Mouse (Mus musculus): ENCODE data around the gene Ldb2. TPM values are rescaled to one million over a fixed set of nuclear protein-coding genes. Genes with fewer than 3 reads are reported as not detected.

The Ldb2 gene
- polyA plus RNA-seq, 1 experiment from 2014 or later = 91.7 TPM

GRCm38 (mm10) chr5:44553155-44553554, 246.3 kb downstream of the Ldb2 start:
- ATAC-seq = no peak; the same call in 1 of the 2 replicates
- DNase-seq (ENCODE audit: low spot score) = peak; percentile 30

DNA sequence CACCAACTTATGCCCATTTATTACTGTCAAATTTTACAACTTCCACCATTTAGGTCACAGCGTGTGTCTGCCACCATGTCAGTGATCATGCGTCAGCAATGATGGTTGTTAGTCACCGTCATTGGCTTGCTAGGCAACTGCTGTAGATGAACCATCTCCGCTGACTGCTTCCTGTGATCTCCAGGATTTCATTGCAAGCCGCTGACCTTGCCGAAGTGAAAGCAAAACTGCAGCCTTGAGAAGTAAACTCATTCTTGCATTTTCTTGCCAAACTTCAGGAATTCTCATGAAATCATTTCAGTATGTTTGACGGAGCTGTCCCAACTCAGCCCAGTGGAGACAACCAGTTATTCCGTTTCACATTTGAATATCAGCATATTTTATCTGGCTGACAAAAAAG, 247.4 kb downstream of the Ldb2 start:
- Histone ChIP-seq H3K9me3 (ENCODE audit: low read length) (no peaks in the 10 kb centered on the region), H3K9ac (replicated peaks; ENCODE audit: low read depth) (no peak overlapping the region), H3K4me3 (ENCODE audit: low read depth, low read length) (no peak overlapping the region), H3K27me3 (replicated peaks; ENCODE audit: insufficient read depth, low read length) (no peaks in the 10 kb centered on the region), H3K27ac (ENCODE audit: low read length) (0 out of 2 replicates have a peak overlapping the region, but pooled peaks have one; percentile 14), H3K4me2 (replicated peaks; ENCODE audit: low read depth, low read length) (0 out of 2 replicates have a peak overlapping the region, but pooled peaks have one; percentile 19), H3K36me3 (ENCODE audit: insufficient read depth, low read length) (no peaks in the 10 kb centered on the region), H3K4me1 (ENCODE audit: insufficient read depth, low read depth, low read length) (no peaks in the 10 kb centered on the region; the same call in 1 of the 2 replicates)
- no peak for TF ChIP-seq CTCF (IDR thresholded peaks at IDR 0.05)
- no peak for TF ChIP-seq EP300 (IDR thresholded peaks at IDR 0.05)
- ATAC-seq (no peak), DNase-seq (ENCODE audit: low spot score) (peak; percentile 54)
- 77% methylated on average over 8 of the region's 8 CpGs for WGBS

More at GRCm38 (mm10) chr5:44553155-44553554, 246.3 kb downstream of the Ldb2 start:
- no peak overlapping the region for H3K4me3 ChIP-seq (ENCODE audit: low read depth, low read length)
- no peaks in the 10 kb centered on the region for H3K9me3 ChIP-seq (ENCODE audit: low read length)
- H3K36me3 ChIP-seq (ENCODE audit: insufficient read depth, low read length) = no peaks in the 10 kb centered on the region
- no peak overlapping the region for H3K27ac ChIP-seq (ENCODE audit: low read length)
- no peaks in the 10 kb centered on the region for H3K27me3 ChIP-seq (replicated peaks; ENCODE audit: insufficient read depth, low read length)
- H3K9ac ChIP-seq (replicated peaks; ENCODE audit: low read depth) = no peak overlapping the region
- no peak overlapping the region for H3K4me2 ChIP-seq (replicated peaks; ENCODE audit: low read depth, low read length)
- TF ChIP-seq CTCF (IDR thresholded peaks at IDR 0.05) = no peak
- TF ChIP-seq EP300 (IDR thresholded peaks at IDR 0.05) = no peak
- H3K4me1 ChIP-seq (ENCODE audit: insufficient read depth, low read depth, low read length) = no peaks in the 10 kb centered on the region; the same call in 1 of the 2 replicates

DNA sequence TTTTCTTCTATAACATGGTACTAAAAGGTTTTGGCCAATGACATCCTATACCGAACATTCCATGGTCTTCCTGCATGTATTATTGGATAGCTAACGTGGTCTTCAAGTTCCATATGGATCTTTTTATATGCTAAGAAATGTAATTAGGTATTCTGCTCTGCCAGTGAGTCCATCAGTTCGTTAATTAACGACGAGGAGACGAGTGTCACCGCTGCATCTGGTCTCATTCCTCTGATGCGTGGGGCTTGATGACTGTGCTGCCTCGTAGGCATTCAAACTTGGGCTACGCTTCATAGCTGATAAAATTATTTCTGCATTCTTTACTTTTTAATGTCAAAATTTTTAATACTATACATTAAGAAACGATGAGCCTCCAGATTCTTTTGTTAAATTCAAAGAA, 251.0 kb downstream of the Ldb2 start:
- Histone ChIP-seq H3K36me3 (ENCODE audit: insufficient read depth, low read length) (no peaks in the 10 kb centered on the region), H3K4me1 (ENCODE audit: insufficient read depth, low read depth, low read length) (no peaks in the 10 kb centered on the region; the same call in 1 of the 2 replicates), H3K27ac (ENCODE audit: low read length) (no peak overlapping the region), H3K9me3 (ENCODE audit: low read length) (no peaks in the 10 kb centered on the region), H3K4me2 (replicated peaks; ENCODE audit: low read depth, low read length) (no peak overlapping the region), H3K4me3 (ENCODE audit: low read depth, low read length) (no peak overlapping the region), H3K27me3 (replicated peaks; ENCODE audit: insufficient read depth, low read length) (no peaks in the 10 kb centered on the region), H3K9ac (replicated peaks; ENCODE audit: low read depth) (no peak overlapping the region)
- 87% methylated on average over 11 of the region's 11 CpGs for WGBS
- ATAC-seq (no peak), DNase-seq (ENCODE audit: low spot score) (no peak)
- TF ChIP-seq EP300 (IDR thresholded peaks at IDR 0.05) = no peak
- TF ChIP-seq CTCF (IDR thresholded peaks at IDR 0.05) = no peak

GRCm38 (mm10) chr5:44543472-44544132, 255.9 kb downstream of the Ldb2 start:
- H3K9me3 ChIP-seq (ENCODE audit: low read length) = no peaks in the 10 kb centered on the region
- TF ChIP-seq CTCF (IDR thresholded peaks at IDR 0.05) (no peak), EP300 (IDR thresholded peaks at IDR 0.05) (no peak)
- H3K36me3 ChIP-seq (ENCODE audit: insufficient read depth, low read length) = no peaks in the 10 kb centered on the region
- no peaks in the 10 kb centered on the region for H3K4me1 ChIP-seq (ENCODE audit: insufficient read depth, low read depth, low read length)
- H3K27me3 ChIP-seq (replicated peaks; ENCODE audit: insufficient read depth, low read length) = no peaks in the 10 kb centered on the region
- H3K9ac ChIP-seq (replicated peaks; ENCODE audit: low read depth) = no peak overlapping the region
- WGBS = 95% methylated on average over 2 of the region's 2 CpGs
- ATAC-seq (no peak), DNase-seq (ENCODE audit: low spot score) (no peak)
- H3K4me3 ChIP-seq (ENCODE audit: low read depth, low read length) = no peak overlapping the region
- no peak overlapping the region for H3K4me2 ChIP-seq (replicated peaks; ENCODE audit: low read depth, low read length)
- H3K27ac ChIP-seq (ENCODE audit: low read length) = no peak overlapping the region

GRCm38 (mm10) chr5:44541748-44542147, 257.7 kb downstream of the Ldb2 start:
- no peaks in the 10 kb centered on the region for H3K9me3 ChIP-seq (ENCODE audit: low read length)
- no peak overlapping the region for H3K4me3 ChIP-seq (ENCODE audit: low read depth, low read length)
- ATAC-seq (no peak), DNase-seq (ENCODE audit: low spot score) (no peak)
- no peaks in the 10 kb centered on the region for H3K36me3 ChIP-seq (ENCODE audit: insufficient read depth, low read length)
- no peak overlapping the region for H3K9ac ChIP-seq (replicated peaks; ENCODE audit: low read depth)
- TF ChIP-seq EP300 (IDR thresholded peaks at IDR 0.05) (no peak), CTCF (IDR thresholded peaks at IDR 0.05) (no peak)
- no peaks in the 10 kb centered on the region for H3K4me1 ChIP-seq (ENCODE audit: insufficient read depth, low read depth, low read length)
- no peak overlapping the region for H3K4me2 ChIP-seq (replicated peaks; ENCODE audit: low read depth, low read length)
- no peaks in the 10 kb centered on the region for H3K27me3 ChIP-seq (replicated peaks; ENCODE audit: insufficient read depth, low read length)
- WGBS = 81% methylated on average over 9 of the region's 9 CpGs
- H3K27ac ChIP-seq (ENCODE audit: low read length) = no peak overlapping the region

- Histone ChIP-seq H3K36me3 (ENCODE audit: insufficient read depth, low read length) (no peaks in the 10 kb centered on the region), H3K27ac (ENCODE audit: low read length) (no peak overlapping the region), H3K27me3 (replicated peaks; ENCODE audit: insufficient read depth, low read length) (no peaks in the 10 kb centered on the region), H3K9ac (replicated peaks; ENCODE audit: low read depth) (no peak overlapping the region), H3K4me1 (ENCODE audit: insufficient read depth, low read depth, low read length) (no peaks in the 10 kb centered on the region), H3K4me2 (replicated peaks; ENCODE audit: low read depth, low read length) (no peak overlapping the region), H3K4me3 (ENCODE audit: low read depth, low read length) (no peak overlapping the region), H3K9me3 (ENCODE audit: low read length) (no peaks in the 10 kb centered on the region)
- ATAC-seq (no peak), DNase-seq (ENCODE audit: low spot score) (no peak)
- 73% methylated on average over 2 of the region's 2 CpGs for WGBS
- TF ChIP-seq CTCF (IDR thresholded peaks at IDR 0.05) (no peak), EP300 (IDR thresholded peaks at IDR 0.05) (no peak)
Observed at GRCm38 (mm10) chr5:44538687-44539086, 260.8 kb downstream of the Ldb2 start.

All from lung, postnatal 0 days (tissue).